Mouse (Mus musculus) neural tube, embryonic 11.5 days (tissue): Measurements from ENCODE around the gene Gbf1. TPM values are rescaled to one million over a fixed set of nuclear protein-coding genes. Genes with fewer than 3 reads are reported as not detected.
A peak's percentile ranks its signal among the peaks of the same experiment; 100 is the strongest.

Source experiments
- ATAC-seq: fragments of 200-750 bp; cut with Nextera tagmentation; 2 replicates; pipeline ENCODE4 v1.8.0; 2017; ENCODE audit warnings: moderate number of reproducible peaks, mild to moderate bottlenecking, moderate TSS enrichment, moderate library complexity; ENCODE audit not compliant: insufficient read depth, low FRiP score, low TSS enrichment
- DNase-seq: peaks from one replicate; pipeline ENCODE4 v3.0.0-alpha.2; 2015; ENCODE audit warnings: low spot score
- H3K27ac ChIP-seq: fragments of 300-500 bp; sonication (generic); 2 replicates; pipeline ENCODE4 v1.5.1; 2014; ENCODE audit warnings: low read depth, mild to moderate bottlenecking, low read length
- H3K27me3 ChIP-seq: fragments of 300-500 bp; sonication (generic); 2 replicates; pipeline ENCODE4 v1.6.1; 2014; ENCODE audit warnings: mild to moderate bottlenecking, low read length, mixed read lengths; ENCODE audit not compliant: control insufficient read depth, insufficient read depth
- H3K36me3 ChIP-seq: fragments of 300-500 bp; sonication (generic); 2 replicates; pipeline ENCODE4 v1.6.1; 2014; ENCODE audit warnings: mild to moderate bottlenecking, low read length, moderate library complexity, mixed read lengths; ENCODE audit not compliant: control insufficient read depth, insufficient read depth
- H3K4me1 ChIP-seq: fragments of 300-500 bp; sonication (generic); 2 replicates; pipeline ENCODE4 v1.6.1; 2014; ENCODE audit warnings: low read length, mixed read lengths; ENCODE audit not compliant: control insufficient read depth, insufficient read depth
- H3K4me2 ChIP-seq: fragments of 300-500 bp; sonication (generic); 2 replicates; pipeline ENCODE4 v1.6.1; 2014; ENCODE audit warnings: low read depth, mild to moderate bottlenecking, moderate library complexity
- H3K4me3 ChIP-seq: fragments of 300-500 bp; sonication (generic); 2 replicates; pipeline ENCODE4 v1.5.1; 2014; ENCODE audit warnings: low read depth, low read length
- H3K9ac ChIP-seq: fragments of 300-500 bp; sonication (generic); 2 replicates; pipeline ENCODE4 v1.6.1; 2014; ENCODE audit warnings: mild to moderate bottlenecking, low read length
- H3K9me3 ChIP-seq: fragments of 300-500 bp; sonication (generic); 2 replicates; pipeline ENCODE4 v1.6.1; 2016; ENCODE audit warnings: low read length; ENCODE audit not compliant: control insufficient read depth
- WGBS: fragments of 180-500 bp; shearing (Covaris S2); extraction: QIAGEN DNeasy Blood & Tissue Kit; methylation state at CpG from one replicate; pipeline ENCODE4 v1.1.7; 2014; 5-methylcytosine and 5-hydroxymethylcytosine counted together
- polyA plus RNA-seq: library from polyadenylated mRNA; unstranded; fragments of >200 nt; fragmentation: Nextera tagmentation; extraction: Ambion mirVana; gene quantifications from 2 replicates; pipeline ENCODE4 v1.2.1, GENCODE M21; 2014

Gbf1 gene
- polyA plus RNA-seq, 1 experiment from 2014 or later: 52.0 TPM

GRCm38 (mm10) chr19:46322144-46322995 is 170.1 kb downstream of the Gbf1 start:
- H3K9me3 ChIP-seq: no peaks in the 10 kb centered on the region
- peak overlapping the region; percentile 21; the same call in 1 of the 2 replicates for H3K27ac ChIP-seq
- no peaks in the 10 kb centered on the region for H3K36me3 ChIP-seq
- DNase-seq: no peak
- peaks cover 23% of the 10 kb centered on the region for H3K4me1 ChIP-seq
- no peak overlapping the region for H3K4me3 ChIP-seq
- peaks cover 63% of the 10 kb centered on the region for H3K27me3 ChIP-seq
- H3K9ac ChIP-seq: no peak overlapping the region
- 60% methylated on average over 11 of the region's 11 CpGs for WGBS
- no peak for ATAC-seq
- no peak overlapping the region; the same call in 1 of the 2 replicates for H3K4me2 ChIP-seq

- DNase-seq (no peak), ATAC-seq (no peak)
- no peak overlapping the region for H3K9ac ChIP-seq
- peaks cover 22% of the 10 kb centered on the region for H3K4me1 ChIP-seq
- H3K4me2 ChIP-seq: no peak overlapping the region
- H3K27ac ChIP-seq: no peak overlapping the region
- no peaks in the 10 kb centered on the region for H3K36me3 ChIP-seq
- peaks cover 56% of the 10 kb centered on the region for H3K27me3 ChIP-seq
- no peaks in the 10 kb centered on the region for H3K9me3 ChIP-seq
- H3K4me3 ChIP-seq: no peak overlapping the region
- 78% methylated on average over 13 of the region's 13 CpGs for whole genome bisulfite sequencing
Measured at GRCm38 (mm10) chr19:46322996-46323572, 170.8 kb downstream of the Gbf1 start.

DNA sequence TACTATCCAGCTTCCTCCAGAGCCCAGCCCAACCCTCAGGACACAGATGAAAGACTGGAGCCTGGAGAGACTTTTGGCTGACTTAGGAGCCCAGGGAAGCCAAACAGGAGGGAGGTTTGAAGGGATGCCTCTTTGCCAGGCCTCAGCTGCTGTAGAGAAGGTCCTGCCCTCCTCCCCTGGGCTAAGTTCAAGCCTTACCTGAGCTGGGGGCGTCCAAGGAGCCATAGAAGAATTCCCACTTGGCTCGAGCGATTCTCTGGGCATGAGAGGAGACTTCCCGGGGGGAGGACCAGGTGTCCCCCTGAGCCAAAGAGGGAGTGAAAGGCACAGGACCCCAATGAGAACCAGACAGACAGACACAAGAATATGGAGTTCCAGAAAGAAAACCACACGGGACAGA is 171.4 kb downstream of the Gbf1 start:
- Histone ChIP-seq H3K27me3 (peaks cover 49% of the 10 kb centered on the region), H3K9ac (no peak overlapping the region), H3K4me3 (no peak overlapping the region), H3K4me1 (peaks cover 22% of the 10 kb centered on the region), H3K36me3 (no peaks in the 10 kb centered on the region), H3K27ac (no peak overlapping the region), H3K9me3 (no peaks in the 10 kb centered on the region), H3K4me2 (no peak overlapping the region)
- ATAC-seq (no peak), DNase-seq (no peak)
- WGBS: 69% methylated on average over 5 of the region's 5 CpGs

DNA sequence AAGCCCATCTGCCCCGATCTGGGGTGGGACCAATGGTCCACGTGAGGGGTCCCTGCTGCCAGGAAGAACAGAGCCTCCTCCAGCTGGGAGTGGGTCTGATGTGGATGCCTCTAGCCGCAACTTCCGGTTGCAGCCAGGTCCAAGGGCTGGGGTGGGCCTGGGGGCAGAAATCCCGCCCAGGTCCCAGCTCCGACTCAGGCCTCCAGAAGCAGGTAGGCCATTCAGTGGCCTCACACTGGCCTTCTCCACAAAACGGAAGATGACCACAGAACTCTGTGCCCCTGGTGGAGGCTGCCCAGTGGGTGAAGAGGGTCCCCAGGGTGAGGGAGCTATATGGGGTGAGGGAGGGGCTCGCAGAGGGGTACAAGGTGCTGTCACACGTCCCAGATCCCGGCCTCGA is 172.1 kb downstream of the Gbf1 start:
- Histone ChIP-seq H3K27me3 (peaks cover 46% of the 10 kb centered on the region), H3K9ac (no peak overlapping the region), H3K9me3 (no peaks in the 10 kb centered on the region), H3K4me3 (no peak overlapping the region), H3K27ac (no peak overlapping the region), H3K36me3 (no peaks in the 10 kb centered on the region), H3K4me1 (peaks cover 24% of the 10 kb centered on the region), H3K4me2 (no peak overlapping the region)
- DNase-seq: no peak
- ATAC-seq: no peak
- 71% methylated on average over 11 of the region's 11 CpGs for WGBS

DNA sequence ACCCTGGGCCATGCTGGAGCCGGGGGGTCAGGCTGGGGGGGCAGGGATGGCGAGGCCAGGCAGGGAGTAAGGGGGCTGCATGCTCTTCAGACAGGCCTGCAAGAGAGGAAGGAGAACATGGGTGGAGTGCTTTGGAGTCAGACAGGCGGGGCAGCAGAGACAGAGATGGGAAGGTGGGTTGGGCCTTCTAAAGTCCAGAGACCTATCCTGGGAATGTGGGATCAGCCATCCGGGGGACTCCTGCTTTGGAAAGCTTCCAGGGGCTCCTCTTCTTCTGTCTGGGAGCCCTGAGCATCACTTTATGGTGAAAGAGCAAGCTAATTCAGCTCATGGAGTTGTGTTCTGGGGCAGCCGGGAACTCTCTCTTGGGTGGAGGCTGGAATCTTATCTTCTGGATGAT is 172.6 kb downstream of the Gbf1 start:
- Histone ChIP-seq H3K27ac (no peak overlapping the region), H3K9ac (no peak overlapping the region), H3K27me3 (peaks cover 42% of the 10 kb centered on the region), H3K4me2 (no peak overlapping the region), H3K36me3 (no peaks in the 10 kb centered on the region), H3K4me3 (no peak overlapping the region), H3K9me3 (no peaks in the 10 kb centered on the region), H3K4me1 (peaks cover 29% of the 10 kb centered on the region)
- DNase-seq (no peak), ATAC-seq (no peak)
- WGBS: 78% methylated on average over 5 of the region's 5 CpGs

DNA sequence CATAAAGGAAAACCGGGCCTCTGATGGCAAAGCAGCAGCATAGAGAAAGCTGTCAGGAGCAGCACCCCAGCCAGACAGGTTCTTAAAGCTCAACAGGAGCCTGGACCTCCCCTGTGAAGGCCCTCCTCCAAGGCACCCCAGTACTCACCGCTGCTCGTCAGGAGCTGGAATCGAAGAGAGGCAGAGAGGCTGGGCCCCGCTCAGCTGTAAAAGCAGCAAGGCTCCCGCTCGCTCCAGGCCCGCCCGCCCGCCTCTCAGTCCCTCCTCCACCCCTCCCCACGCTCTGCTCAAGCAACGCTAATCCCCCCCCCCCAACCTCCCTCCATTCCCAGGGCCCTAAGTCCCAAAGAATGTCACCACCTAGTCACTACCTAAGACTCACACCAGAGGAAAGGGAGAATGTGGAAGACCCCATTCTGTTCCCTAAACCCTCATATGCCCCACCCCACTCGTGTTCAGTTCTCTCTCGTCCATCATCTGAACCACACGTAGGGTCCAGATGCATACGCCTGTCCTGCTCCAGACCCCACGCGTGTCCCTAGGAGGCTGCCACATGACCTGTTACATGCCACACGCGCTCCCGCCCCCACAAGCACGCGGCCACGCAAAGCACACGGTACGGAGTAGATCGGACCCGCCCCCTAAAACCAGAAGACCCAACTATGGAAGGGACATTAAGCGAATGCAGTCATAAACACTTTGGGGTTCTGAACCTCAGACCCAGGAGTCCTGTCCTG is 173.9 kb downstream of the Gbf1 start:
- Histone ChIP-seq H3K4me2 (peak overlapping the region; percentile 51), H3K27me3 (peaks cover 35% of the 10 kb centered on the region), H3K36me3 (peaks cover 2% of the 10 kb centered on the region; the same call in 1 of the 2 replicates), H3K27ac (no peak overlapping the region), H3K4me3 (peak overlapping the region; percentile 73), H3K9me3 (no peaks in the 10 kb centered on the region), H3K9ac (peak overlapping the region; percentile 26), H3K4me1 (peaks cover 32% of the 10 kb centered on the region)
- WGBS: 4% methylated on average over 29 of the region's 29 CpGs
- ATAC-seq: no peak
- DNase-seq: peak; percentile 10

- ATAC-seq: no peak
- peak within 1 kb of the TSS; percentile 100 for H3K4me2 ChIP-seq
- WGBS: under 1% methylated on average over 35 of the region's 35 CpGs
- peaks cover 35% of the 10 kb centered on the region for H3K27me3 ChIP-seq
- peak within 1 kb of the TSS; percentile 90 for H3K27ac ChIP-seq
- peak within 1 kb of the TSS; percentile 69 for H3K9ac ChIP-seq
- H3K36me3 ChIP-seq: peaks cover 2% of the 10 kb centered on the region; the same call in 1 of the 2 replicates
- DNase-seq: peak; percentile 76
- no peaks in the 10 kb centered on the region for H3K9me3 ChIP-seq
- H3K4me1 ChIP-seq: peaks cover 26% of the 10 kb centered on the region
- H3K4me3 ChIP-seq: peak within 1 kb of the TSS; percentile 73
Measured at GRCm38 (mm10) chr19:46326756-46327305, 174.5 kb downstream of the Gbf1 start, which contains the start of gene Psd. Gene Psd (minus strand): TSS chr19:46327156.

DNA sequence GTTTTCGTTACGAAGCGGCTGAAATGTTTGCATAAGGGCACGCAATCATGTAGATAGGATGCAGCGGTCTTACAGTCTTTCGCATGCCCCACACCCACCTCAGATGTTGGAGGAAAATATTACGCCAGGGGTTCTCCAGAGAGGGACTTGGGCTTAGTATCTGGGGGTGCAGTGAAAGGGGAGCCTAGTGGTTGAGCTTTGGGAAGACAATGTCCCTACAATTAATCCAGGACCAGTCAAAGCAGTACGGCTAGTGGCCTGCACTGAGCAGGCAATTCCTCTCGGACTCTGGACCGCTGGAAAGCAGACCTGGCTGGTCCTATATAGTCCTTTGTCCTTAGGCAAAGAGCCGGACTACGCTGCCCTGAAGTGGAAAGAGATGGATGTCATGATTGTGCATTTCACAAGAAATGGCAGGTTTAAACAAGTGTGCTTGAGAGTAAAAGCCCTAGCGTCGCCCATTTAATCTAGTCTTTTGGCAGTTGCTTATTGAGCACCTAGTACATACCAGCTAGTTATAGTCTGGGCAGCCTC is 175.3 kb downstream of the Gbf1 start:
- H3K9me3 ChIP-seq: no peaks in the 10 kb centered on the region
- peak overlapping the region; percentile 69 for H3K9ac ChIP-seq
- 28% methylated on average over 14 of the region's 14 CpGs for WGBS
- peaks cover 31% of the 10 kb centered on the region for H3K27me3 ChIP-seq
- peaks cover 20% of the 10 kb centered on the region for H3K4me1 ChIP-seq
- H3K36me3 ChIP-seq: peaks cover 2% of the 10 kb centered on the region; the same call in 1 of the 2 replicates
- ATAC-seq (no peak), DNase-seq (no peak)
- H3K4me3 ChIP-seq: peak overlapping the region; percentile 73
- peak overlapping the region; percentile 90 for H3K27ac ChIP-seq
- H3K4me2 ChIP-seq: peak overlapping the region; percentile 100
